Mouse (Mus musculus) 3134 (cell line): ENCODE measurements around the gene Nupr1l.
"Not testable (repeated sequence)": the region's sequence is repeated elsewhere in the genome, so short reads cannot be mapped to it uniquely, and the experiment has no call there.

ENCODE experiments used
- DNase-seq: peaks from one replicate; pipeline ENCODE4 v3.0.0-alpha.2; 2011; ENCODE audit warnings: low spot score; ENCODE audit not compliant: insufficient read length; ENCODE audit errors: extremely low read depth

Gene Nupr1l

GRCm38 (mm10) chr5:129914024-129914423, 5.7 kb downstream of the Nupr1l start:
- DNase-seq, result peak; percentile 48

DNA sequence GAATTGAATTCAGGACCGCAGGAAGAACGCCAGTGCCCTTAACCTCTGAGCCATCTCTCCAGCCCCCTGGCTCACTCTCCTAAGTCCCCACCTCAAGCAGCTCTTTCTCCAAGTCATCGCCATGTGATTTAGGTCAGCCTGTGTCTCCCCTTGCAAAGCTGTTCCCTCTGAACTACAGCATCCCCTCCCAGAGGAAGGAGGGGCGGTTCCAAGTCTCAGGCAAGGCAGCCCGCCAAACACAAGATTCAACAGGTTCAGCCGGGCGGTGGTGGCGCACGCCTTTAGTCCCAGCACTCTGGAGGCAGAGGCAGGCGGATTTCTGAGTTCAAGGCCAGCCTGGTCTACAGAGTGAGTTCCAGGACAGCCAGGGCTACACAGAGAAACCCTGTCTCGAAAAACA, 7.2 kb downstream of the Nupr1l start:
- DNase-seq, result not testable (repeated sequence)

GRCm38 (mm10) chr5:129918065-129918651, 9.8 kb downstream of the Nupr1l start:
- no peak for DNase-seq

DNA sequence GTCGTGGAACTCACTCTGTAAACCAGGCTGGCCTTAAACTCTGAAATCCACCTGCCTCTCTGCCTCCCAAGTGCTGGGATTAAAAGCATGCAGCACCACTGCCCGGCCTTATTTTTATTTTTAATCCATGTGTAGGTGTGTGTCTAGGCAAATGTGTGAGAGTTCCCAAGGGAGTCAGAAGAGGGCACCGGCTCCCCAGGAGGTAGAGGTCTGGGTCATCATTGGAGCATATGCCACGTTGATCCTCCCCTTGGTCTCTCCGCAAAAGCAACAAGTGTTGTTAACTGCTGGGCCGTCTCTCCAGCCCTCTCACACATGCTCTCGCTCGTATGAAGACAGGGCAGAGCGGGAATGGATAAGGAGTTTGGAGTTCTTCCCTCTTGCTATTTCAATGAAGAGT, 10.4 kb downstream of the Nupr1l start:
- DNase-seq, result no peak

DNA sequence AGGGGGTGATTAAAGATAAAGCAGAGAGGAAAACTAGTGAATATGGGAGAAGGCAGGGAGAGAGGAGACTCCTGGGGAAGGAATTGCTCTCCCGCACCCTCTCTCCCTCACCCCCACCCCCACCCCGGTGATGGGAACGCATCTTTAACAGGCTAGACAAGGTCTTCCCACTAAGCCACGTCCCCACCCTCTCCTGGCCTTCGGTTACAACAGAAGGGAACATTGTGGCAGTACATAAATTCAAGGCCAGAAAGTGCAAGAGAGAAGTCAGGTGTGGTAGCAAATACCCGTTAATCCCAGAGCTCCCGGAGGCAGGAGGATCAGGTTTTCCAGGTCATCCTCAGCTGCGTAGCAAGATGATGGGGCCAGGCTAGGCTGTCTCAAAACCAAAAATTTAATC, 11.0 kb downstream of the Nupr1l start:
- DNase-seq, result no peak

- DNase-seq, result no peak
These were observed 13.6 kb downstream of the Nupr1l start for GRCm38 (mm10) chr5:129921972-129922371.

DNA sequence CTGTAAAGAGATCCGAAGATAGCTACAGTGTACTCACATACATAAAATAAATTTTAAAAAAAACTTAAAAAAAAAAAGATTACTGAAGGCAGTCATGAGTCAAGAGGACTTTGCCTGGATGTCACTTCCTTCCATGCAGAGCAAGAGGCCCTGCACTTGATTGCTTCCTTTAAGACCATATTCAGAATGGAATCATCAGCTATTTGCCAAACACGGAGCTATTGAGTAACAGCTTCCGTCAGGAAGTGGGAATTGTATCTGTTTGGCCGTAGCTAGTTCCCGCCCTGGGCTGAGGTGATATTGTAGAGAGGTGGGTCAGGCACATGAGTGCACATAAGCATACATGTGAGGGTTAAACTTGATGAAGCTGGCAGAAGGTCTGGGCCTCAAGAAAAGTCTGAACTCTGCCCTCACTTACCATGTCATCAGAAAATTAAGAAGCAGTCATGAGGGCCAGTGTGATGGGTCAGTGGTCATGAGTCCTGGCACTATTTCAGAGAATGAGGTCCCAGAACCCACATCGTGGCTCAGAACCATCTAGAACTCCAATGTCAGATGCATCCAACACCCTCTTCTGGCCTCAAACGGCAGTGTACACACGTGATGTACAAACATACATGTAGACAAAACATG, 16.6 kb downstream of the Nupr1l start:
- no peak for DNase-seq

- DNase-seq, result no peak
These were observed 17.6 kb downstream of the Nupr1l start for GRCm38 (mm10) chr5:129925933-129926332.

- DNase-seq, result peak; percentile 24
These were observed 21.9 kb downstream of the Nupr1l start for GRCm38 (mm10) chr5:129929924-129930855.

DNA sequence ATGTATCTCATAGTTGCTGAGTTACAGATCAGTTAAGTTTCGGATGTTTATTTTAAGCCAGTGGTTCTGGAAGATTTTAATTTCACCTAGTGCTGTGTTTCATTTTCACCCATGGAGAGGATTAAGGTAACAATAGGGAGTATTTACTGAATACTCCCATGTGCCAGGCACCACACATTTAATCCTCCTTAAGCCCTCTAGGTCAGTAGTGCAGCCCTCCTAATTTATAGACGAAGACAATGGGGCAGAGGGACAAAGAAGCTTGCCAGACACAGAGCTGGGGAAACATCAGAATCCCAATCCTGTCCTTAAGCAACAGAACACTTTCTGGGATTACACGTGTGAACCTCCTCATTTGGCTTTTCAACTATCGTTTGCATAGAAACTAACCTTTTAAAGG, 28.6 kb downstream of the Nupr1l start:
- no peak for DNase-seq

- no peak for DNase-seq
These were observed 31.9 kb downstream of the Nupr1l start for GRCm38 (mm10) chr5:129940281-129940680.

- no peak for DNase-seq
These were observed 32.6 kb downstream of the Nupr1l start for GRCm38 (mm10) chr5:129940736-129941494.

DNA sequence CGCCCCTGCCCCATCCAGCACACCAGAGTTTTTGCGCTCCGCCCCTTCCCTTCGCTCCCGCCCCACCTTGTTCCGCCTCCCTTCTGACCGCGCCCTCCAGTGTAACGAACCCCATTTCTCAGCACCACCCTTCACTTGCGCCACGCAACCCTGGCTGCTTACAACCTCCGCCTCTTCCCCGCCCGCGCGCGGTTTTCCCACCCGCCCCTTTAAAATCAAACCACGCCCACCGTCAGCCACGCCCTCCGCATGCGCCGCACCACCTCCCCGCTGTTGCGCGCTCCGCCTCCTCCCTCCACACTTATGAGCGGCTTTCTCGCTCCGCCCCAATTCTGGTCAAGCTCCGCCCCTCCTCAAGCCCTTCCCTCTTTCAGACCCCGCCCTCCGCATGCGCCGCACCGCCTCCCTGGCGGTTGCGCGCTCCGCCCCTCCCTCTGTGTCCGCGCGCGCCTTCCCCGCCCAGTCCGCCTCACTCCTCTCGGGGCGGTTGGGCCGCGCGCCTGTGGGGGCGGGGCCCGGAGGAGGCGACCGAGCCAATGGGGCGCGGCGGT, 33.2 kb downstream of the Nupr1l start, which contains the start of gene Vkorc1l1:
Vkorc1l1 (plus strand) TSS at position 476 of the 551 bp plus-strand sequence.
- peak; percentile 100 for DNase-seq

GRCm38 (mm10) chr5:129942073-129942939, 34.0 kb downstream of the Nupr1l start:
- peak; percentile 36 for DNase-seq

DNA sequence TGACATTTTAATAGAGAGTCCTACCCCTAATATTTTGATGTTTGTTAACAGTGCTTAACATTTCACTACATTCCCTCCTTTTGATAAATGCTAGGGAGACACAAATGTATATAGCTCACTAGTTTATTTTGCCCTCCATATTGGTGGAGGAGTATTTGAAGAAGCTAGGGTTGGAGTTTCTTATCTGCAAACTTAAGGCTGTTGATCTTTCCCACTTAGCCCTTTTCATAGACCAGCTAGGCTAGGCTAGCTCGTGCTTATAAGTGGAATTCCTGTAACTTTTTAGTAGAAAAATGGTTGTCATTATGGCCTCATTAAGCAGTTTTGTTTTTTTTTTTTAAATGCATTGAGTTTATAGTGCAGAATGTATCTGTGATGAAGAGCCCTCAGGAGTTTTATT, 35.1 kb downstream of the Nupr1l start:
- no peak for DNase-seq

GRCm38 (mm10) chr5:129947528-129948033, 39.2 kb downstream of the Nupr1l start:
- no peak for DNase-seq

DNA sequence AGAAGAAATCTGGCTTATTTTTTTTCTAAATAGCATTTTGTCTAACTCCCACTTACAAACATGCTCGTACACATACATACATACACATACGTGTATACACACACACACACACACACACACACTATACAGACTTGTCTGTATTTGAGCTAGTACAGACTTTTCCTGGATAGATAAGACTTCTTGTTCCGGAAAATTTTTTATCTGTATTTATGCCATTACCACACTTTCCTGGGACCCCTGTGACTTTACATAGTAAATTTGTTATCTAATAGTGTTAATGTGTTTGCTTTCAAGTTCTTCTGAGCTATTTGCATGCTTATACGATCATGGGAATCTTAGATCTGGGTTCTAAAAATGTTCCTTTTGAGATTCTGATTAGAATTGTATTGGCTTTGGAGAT, 43.8 kb downstream of the Nupr1l start:
- DNase-seq, result no peak

- DNase-seq, result no peak
These were observed 46.3 kb downstream of the Nupr1l start for GRCm38 (mm10) chr5:129954473-129955254.

- DNase-seq, result peak; percentile 19
These were observed 47.5 kb downstream of the Nupr1l start for GRCm38 (mm10) chr5:129955792-129956191.
